Mouse (Mus musculus) liver, embryonic 16.5 days (tissue): ENCODE data around the gene Rgl1. TPM values are rescaled to one million over a fixed set of nuclear protein-coding genes. Genes with fewer than 3 reads are reported as not detected.
A peak's percentile ranks its signal among the peaks of the same experiment; 100 is the strongest.

Experiments used
- ATAC-seq: fragments of 200-750 bp; cut with Nextera tagmentation; 2 replicates; pipeline ENCODE4 v1.8.0; 2017; ENCODE audit warnings: low read depth, mild to moderate bottlenecking, moderate number of reproducible peaks, moderate library complexity
- H3K27ac ChIP-seq: fragments of 300-500 bp; sonication (generic); 2 replicates; pipeline ENCODE4 v1.5.1; 2014; ENCODE audit warnings: mild to moderate bottlenecking, low read length
- H3K27me3 ChIP-seq: fragments of 300-500 bp; sonication (generic); 2 replicates; pipeline ENCODE4 v1.6.1; 2014; ENCODE audit warnings: low read depth, low read length, mixed read lengths; ENCODE audit not compliant: control insufficient read depth, insufficient read depth
- H3K36me3 ChIP-seq: fragments of 300-500 bp; sonication (generic); 2 replicates; pipeline ENCODE4 v1.6.1; 2014; ENCODE audit warnings: mild to moderate bottlenecking; ENCODE audit not compliant: control insufficient read depth, insufficient read depth
- H3K4me1 ChIP-seq: fragments of 300-500 bp; sonication (generic); 2 replicates; pipeline ENCODE4 v1.6.1; 2014; ENCODE audit warnings: low read depth, low read length, mixed read lengths; ENCODE audit not compliant: control insufficient read depth
- H3K4me2 ChIP-seq: fragments of 300-500 bp; sonication (generic); 2 replicates; pipeline ENCODE4 v1.6.1; 2014; ENCODE audit warnings: low read depth, low read length, mixed read lengths
- H3K4me3 ChIP-seq: fragments of 300-500 bp; sonication (generic); 2 replicates; pipeline ENCODE4 v1.5.1; 2014; ENCODE audit warnings: low read depth, mild to moderate bottlenecking, low read length
- H3K9ac ChIP-seq: fragments of 300-500 bp; sonication (generic); 2 replicates; pipeline ENCODE4 v1.6.1; 2014; ENCODE audit warnings: low read depth, low read length
- H3K9me3 ChIP-seq: fragments of 300-500 bp; sonication (generic); replicated peaks from 2 replicates; pipeline ENCODE4 v1.6.1; 2016; ENCODE audit warnings: low read length; ENCODE audit not compliant: control insufficient read depth
- WGBS: fragments of 180-500 bp; shearing (Covaris S2); extraction: QIAGEN DNeasy Blood & Tissue Kit; methylation state at CpG from one replicate; pipeline ENCODE4 v1.1.7; 2014; ENCODE audit not compliant: insufficient replicate concordance; 5-methylcytosine and 5-hydroxymethylcytosine counted together
- polyA plus RNA-seq: library from polyadenylated mRNA; unstranded; fragments of >200 nt; fragmentation: Nextera tagmentation; extraction: Ambion mirVana; gene quantifications from 2 replicates; pipeline ENCODE4 v1.2.1, GENCODE M21; 2015

The Rgl1 gene
- polyA plus RNA-seq, 1 experiment from 2014 or later: 14.2 TPM

- Histone ChIP-seq H3K4me1 (no peaks in the 10 kb centered on the region), H3K27me3 (no peaks in the 10 kb centered on the region), H3K4me3 (no peak overlapping the region), H3K9ac (no peak overlapping the region), H3K36me3 (no peaks in the 10 kb centered on the region), H3K9me3 (no peaks in the 10 kb centered on the region), H3K4me2 (no peak overlapping the region), H3K27ac (peak overlapping the region; percentile 52)
- no peak for ATAC-seq
- 18% methylated on average over 6 of the region's 6 CpGs for WGBS
Measured at GRCm38 (mm10) chr1:152687099-152687730, 78.9 kb downstream of the Rgl1 start.

- Histone ChIP-seq H3K9me3 (no peaks in the 10 kb centered on the region), H3K27ac (no peak overlapping the region), H3K4me3 (no peak overlapping the region), H3K4me2 (no peak overlapping the region), H3K27me3 (no peaks in the 10 kb centered on the region), H3K9ac (no peak overlapping the region), H3K4me1 (no peaks in the 10 kb centered on the region), H3K36me3 (no peaks in the 10 kb centered on the region)
- ATAC-seq: no peak
- WGBS: 43% methylated on average over 3 of the region's 3 CpGs
Measured at GRCm38 (mm10) chr1:152685531-152685930, 80.6 kb downstream of the Rgl1 start.

GRCm38 (mm10) chr1:152682368-152683194 lies 83.6 kb downstream of the Rgl1 start:
- Histone ChIP-seq H3K9me3 (no peaks in the 10 kb centered on the region), H3K4me2 (no peak overlapping the region), H3K9ac (no peak overlapping the region), H3K4me3 (no peak overlapping the region), H3K27ac (no peak overlapping the region), H3K36me3 (no peaks in the 10 kb centered on the region), H3K27me3 (no peaks in the 10 kb centered on the region), H3K4me1 (no peaks in the 10 kb centered on the region)
- 0 out of 2 replicates have a peak, but pooled peaks have one; percentile 21 for ATAC-seq
- WGBS: 51% methylated on average over 11 of the region's 11 CpGs

GRCm38 (mm10) chr1:152681676-152682367 lies 84.3 kb downstream of the Rgl1 start:
- Histone ChIP-seq H3K4me1 (no peaks in the 10 kb centered on the region), H3K4me2 (no peak overlapping the region), H3K9ac (no peak overlapping the region), H3K4me3 (no peak overlapping the region), H3K27me3 (no peaks in the 10 kb centered on the region), H3K27ac (no peak overlapping the region), H3K9me3 (no peaks in the 10 kb centered on the region), H3K36me3 (no peaks in the 10 kb centered on the region)
- ATAC-seq: no peak
- WGBS: 62% methylated on average over 6 of the region's 6 CpGs

GRCm38 (mm10) chr1:152681116-152681515 lies 85.0 kb downstream of the Rgl1 start:
- Histone ChIP-seq H3K9ac (no peak overlapping the region), H3K4me1 (no peaks in the 10 kb centered on the region), H3K4me2 (no peak overlapping the region), H3K36me3 (no peaks in the 10 kb centered on the region), H3K27ac (no peak overlapping the region), H3K9me3 (no peaks in the 10 kb centered on the region), H3K27me3 (no peaks in the 10 kb centered on the region), H3K4me3 (no peak overlapping the region)
- 39% methylated on average over 8 of the region's 8 CpGs for WGBS
- ATAC-seq: no peak

- no peaks in the 10 kb centered on the region for H3K9me3 ChIP-seq
- H3K27ac ChIP-seq: no peak overlapping the region
- no peak for ATAC-seq
- 26% methylated on average over 5 of the region's 5 CpGs for WGBS
- H3K36me3 ChIP-seq: no peaks in the 10 kb centered on the region
- H3K4me1 ChIP-seq: no peaks in the 10 kb centered on the region
- no peaks in the 10 kb centered on the region for H3K27me3 ChIP-seq
- H3K9ac ChIP-seq: no peak overlapping the region
- no peak overlapping the region for H3K4me2 ChIP-seq
- H3K4me3 ChIP-seq: no peak overlapping the region
Measured at GRCm38 (mm10) chr1:152678451-152678850, 87.7 kb downstream of the Rgl1 start.

GRCm38 (mm10) chr1:152677482-152678211 lies 88.5 kb downstream of the Rgl1 start:
- Histone ChIP-seq H3K9ac (no peak overlapping the region), H3K27me3 (no peaks in the 10 kb centered on the region), H3K27ac (no peak overlapping the region), H3K4me1 (no peaks in the 10 kb centered on the region), H3K9me3 (no peaks in the 10 kb centered on the region), H3K4me3 (no peak overlapping the region), H3K36me3 (no peaks in the 10 kb centered on the region), H3K4me2 (no peak overlapping the region)
- 0 out of 2 replicates have a peak, but pooled peaks have one; percentile 13 for ATAC-seq
- 49% methylated on average over 12 of the region's 12 CpGs for WGBS

- ATAC-seq: no peak
- no peak overlapping the region for H3K4me2 ChIP-seq
- no peaks in the 10 kb centered on the region for H3K27me3 ChIP-seq
- no peaks in the 10 kb centered on the region for H3K9me3 ChIP-seq
- whole genome bisulfite sequencing: 56% methylated on average over 8 of the region's 8 CpGs
- no peak overlapping the region for H3K9ac ChIP-seq
- H3K36me3 ChIP-seq: no peaks in the 10 kb centered on the region
- no peaks in the 10 kb centered on the region for H3K4me1 ChIP-seq
- H3K27ac ChIP-seq: no peak overlapping the region
- no peak overlapping the region for H3K4me3 ChIP-seq
Measured at GRCm38 (mm10) chr1:152669446-152670180, 96.5 kb downstream of the Rgl1 start.
